Mouse (Mus musculus): ENCODE results near the gene Eif3g.

DNA sequence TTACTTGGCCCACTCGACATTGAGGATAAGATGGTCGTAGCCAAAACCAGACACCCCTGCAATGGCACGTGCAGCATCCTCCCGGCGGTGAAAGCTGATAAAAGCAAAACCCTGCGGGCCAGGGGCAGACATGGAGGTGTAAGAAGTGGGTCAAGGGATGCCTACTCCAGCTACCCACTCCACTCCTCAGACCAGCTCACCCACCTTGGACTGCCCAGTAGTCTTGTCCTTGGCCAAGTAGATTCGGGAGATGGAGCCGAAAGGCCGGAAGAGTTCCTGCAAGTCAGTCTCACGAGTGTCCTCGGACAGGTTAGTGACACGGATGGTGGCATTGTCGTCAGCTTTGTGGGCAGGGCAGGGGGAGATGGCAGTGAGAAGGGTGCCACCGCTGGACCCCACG, 3.8 kb downstream of the Eif3g start:
- TF ChIP-seq CTCF (IDR thresholded peaks at IDR 0.05 in 2 of 3, conservative IDR thresholded peaks at IDR 0.05 in 1 of 3; ENCODE audit: control insufficient read depth in 1 of 3, insufficient read depth in 1 of 3, low read depth in 2 of 3, low read length in 3 of 3, poor library complexity in 1 of 3, severe bottlenecking in 1 of 3), result no peak
- no peak for TF ChIP-seq MAFK (IDR thresholded peaks at IDR 0.05; ENCODE audit: borderline replicate concordance, low read depth, low read length)
- no peak for TF ChIP-seq POLR2A (IDR thresholded peaks at IDR 0.05; ENCODE audit: control insufficient read depth in 1 of 2, insufficient read depth in 1 of 2, low read depth in 1 of 2, low read length in 2 of 2, poor library complexity in 1 of 2)
- TF ChIP-seq KAT2A (conservative IDR thresholded peaks at IDR 0.05; ENCODE audit: low read depth, low read length), result no peak
- TF ChIP-seq ZKSCAN1 (IDR thresholded peaks at IDR 0.05; ENCODE audit: low read depth, low read length), result no peak
- no peak for TF ChIP-seq TBP (IDR thresholded peaks at IDR 0.05; ENCODE audit: low read depth, low read length)
- TF ChIP-seq GATA1 (IDR thresholded peaks at IDR 0.05; ENCODE audit: low read depth, low read length), result no peak
- TF ChIP-seq RCOR1 (IDR thresholded peaks at IDR 0.05; ENCODE audit: low read depth, low read length), result no peak

All from MEL (cell line).